Mouse (Mus musculus): ENCODE measurements around the gene Rhot2.
"Not testable (repeated sequence)": the region's sequence is repeated elsewhere in the genome, so short reads cannot be mapped to it uniquely, and the experiment has no call there.

The Rhot2 gene

DNA sequence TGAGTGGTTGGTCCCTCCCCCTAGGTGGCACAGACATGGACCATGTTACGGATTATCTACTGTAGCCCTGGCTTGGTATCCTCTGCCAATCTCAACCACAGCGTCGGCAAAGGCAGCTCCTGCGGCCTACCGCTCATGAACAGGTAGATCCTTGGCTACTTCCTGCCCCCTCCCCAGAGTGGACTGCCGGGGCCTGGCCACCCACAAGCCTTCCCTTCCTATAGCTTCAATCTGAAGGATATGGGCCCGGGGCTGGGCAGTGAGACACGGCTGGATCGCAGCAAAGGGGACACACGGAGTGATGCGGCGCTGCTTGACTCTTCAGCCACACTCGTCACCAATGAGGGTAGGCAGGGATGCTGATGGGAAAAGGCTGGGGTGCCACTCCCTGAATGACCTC is 17.6 kb downstream of the Rhot2 start:
- DNase-seq, result no peak

DNA sequence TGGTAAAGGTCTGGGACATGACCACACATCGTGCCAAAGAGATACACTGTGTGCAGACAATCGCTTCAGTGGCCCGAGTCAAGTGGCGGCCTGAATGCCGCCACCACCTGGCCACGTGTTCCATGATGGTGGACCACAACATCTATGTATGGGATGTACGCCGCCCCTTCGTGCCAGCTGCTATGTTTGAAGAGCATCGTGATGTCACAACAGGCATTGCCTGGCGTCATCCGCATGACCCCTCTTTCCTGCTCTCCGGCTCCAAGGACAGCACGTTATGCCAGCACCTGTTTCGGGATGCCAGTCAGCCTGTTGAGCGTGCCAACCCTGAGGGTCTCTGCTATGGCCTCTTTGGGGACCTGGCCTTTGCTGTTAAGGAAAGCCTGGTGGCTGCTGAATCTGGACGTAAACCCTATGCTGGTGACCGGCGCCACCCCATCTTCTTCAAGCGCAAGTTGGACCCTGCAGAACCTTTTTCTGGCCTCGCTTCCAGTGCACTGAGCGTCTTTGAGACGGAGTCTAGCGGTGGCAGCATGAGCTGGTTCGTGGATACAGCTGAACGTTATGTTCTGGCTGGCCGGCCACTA is 18.6 kb downstream of the Rhot2 start:
- peak in 1 of 2 experiments; percentile 4 for DNase-seq

DNA sequence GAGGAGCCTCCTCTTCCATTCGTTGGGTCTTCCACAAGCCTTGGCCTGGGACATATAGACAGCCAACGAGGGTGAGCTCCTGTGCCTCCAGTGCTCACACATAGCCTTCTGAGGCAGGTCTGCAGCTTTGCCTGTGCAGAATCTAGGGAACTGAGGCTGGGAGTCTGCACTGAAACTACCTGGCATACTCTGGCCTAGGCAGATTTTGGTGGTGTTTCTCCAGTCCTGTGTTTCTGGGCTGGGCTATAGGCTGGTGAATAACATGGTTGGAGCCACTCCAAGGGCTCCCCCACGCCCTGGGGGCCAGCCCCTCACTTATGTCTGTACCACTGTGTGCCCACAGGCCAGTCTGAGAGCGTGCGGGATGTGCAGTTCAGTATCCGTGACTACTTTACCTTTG is 19.3 kb downstream of the Rhot2 start:
- DNase-seq, result no peak

DNA sequence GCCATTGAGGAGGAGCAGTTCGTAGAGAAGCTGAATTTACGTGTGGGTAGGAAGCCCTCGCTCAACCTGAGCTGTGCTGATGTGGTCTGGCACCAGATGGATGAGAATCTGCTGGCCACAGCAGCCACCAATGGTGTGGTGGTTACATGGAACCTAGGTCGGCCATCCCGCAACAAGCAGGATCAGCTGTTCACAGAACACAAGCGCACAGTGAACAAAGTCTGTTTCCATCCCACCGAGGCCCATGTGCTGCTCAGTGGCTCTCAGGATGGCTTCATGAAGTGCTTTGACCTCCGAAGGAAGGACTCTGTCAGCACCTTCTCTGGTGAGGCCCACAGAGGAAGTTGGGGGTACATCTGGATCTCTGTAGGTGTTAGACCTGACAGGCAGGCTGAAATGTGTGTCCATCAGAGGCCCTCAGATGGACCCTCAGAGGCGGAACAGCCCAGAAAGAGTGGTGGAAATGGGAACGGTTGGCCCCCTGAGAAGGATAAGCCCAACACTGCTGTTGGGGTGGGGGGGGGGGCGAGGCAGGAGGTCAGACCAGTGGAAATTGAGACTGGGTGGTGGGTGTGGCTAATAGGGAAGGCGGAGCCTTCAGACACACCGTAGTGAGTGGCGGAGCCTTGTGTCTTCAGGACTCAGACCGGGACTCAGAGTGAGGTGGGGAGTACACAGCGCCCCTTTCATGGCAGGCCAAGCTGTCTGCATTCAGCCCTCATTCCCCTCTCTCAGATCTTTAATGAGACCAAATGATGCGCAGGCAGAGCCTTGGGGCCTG is 20.1 kb downstream of the Rhot2 start:
- peak in 1 of 2 experiments; percentile 5 for DNase-seq

DNA sequence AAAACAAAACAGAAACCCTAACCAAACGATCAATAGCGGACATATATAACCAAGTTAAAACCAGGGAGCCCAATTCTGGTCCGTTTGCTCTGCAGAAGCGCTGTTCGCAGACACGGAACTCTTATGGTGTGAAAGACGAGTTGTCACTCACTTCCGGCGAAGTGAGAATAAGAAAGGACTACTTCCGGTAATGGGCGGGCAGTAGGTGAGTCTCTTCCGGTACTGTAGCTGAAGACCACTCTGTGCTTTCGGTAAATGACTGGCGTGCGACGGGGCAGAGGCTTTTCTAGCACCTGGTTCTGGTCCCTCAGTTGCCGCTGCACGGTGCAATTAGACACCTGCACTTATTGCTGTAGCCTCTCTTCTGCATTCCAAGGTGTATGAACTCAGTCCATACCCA is 21.2 kb downstream of the Rhot2 start, which contains the start of gene Wdr24:
Wdr24 (plus strand) TSS at position 176 of the 400 bp plus-strand sequence.
- peak in 1 of 2 experiments; percentile 69 for DNase-seq

DNA sequence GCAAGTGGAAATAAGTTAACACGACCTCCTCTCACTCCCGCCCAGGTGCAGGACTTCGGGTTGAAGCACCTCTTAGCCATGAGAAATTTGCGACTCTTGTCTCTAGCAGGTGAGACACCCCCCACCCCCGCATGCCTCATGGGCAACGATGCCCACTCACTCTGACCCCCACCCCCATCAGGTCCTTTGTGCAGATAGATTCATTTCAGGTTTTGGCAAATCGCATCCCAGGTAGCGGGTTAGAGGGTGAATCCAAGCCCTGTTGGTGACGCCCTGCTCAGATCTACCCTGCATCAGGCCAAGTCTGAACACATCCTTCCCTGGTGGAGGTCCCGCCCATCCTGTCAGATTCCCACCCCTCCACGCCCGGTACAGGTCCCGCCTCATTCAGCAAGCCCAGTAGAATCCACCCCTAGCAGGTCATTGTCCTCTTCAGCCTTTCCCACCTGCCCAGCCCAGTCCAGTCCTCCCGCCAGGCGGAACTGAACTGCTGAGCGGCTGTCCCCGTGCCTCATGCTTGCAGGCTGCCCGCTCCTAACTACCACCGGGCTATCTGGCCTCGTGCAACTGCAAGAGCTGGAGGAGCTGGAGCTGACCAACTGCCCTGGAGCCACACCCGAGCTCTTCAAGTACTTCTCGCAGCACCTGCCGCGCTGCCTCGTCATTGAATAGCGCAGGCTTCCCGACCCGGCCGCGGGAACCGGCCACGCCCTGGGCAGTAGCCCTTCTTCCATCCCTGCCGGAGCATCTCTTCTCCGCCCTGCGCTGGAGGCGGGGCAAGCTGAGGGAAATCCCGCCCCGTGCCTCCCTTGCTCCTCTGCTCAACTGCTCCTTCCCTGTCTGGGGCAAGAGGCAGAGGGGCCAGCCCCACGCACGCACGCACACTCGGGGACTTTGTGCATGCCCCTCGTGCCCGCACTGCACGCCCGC is 25.5 kb downstream of the Rhot2 start:
- DNase-seq, result no peak

DNA sequence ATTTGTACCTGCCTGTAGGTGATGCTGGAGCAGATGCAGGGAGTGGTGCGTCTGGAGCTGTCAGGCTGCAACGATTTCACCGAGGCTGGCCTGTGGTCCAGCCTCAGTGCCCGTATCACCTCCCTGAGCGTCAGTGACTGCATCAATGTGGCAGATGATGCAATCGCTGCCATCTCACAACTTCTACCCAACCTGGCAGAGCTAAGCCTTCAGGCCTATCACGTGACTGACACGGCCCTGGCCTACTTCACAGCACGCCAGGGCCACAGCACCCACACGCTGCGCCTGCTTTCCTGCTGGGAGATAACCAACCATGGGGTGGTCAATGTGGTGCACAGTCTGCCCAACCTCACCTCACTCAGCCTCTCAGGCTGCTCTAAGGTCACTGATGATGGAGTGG is 27.0 kb downstream of the Rhot2 start:
- DNase-seq, result no peak

DNA sequence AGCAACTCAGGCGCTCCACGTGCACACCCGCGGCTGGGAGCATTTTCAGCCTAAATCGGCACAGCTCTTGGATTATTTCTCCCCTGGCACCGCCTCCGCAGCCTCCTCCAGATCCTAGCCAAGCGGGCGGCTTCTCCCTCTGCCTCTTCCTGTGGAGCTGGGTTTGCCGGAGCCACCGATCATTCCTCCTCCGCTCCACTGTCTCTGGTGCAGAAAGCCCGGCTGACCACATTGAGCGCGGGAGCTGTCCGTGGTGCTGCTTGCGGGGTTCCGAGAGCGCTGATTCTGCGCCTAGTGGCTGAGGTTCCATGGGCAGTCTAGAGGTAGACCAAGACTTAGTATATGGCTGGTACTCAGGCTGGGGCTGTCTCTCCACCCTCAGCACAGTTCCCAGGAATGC is 31.2 kb downstream of the Rhot2 start:
- DNase-seq, result no peak

DNA sequence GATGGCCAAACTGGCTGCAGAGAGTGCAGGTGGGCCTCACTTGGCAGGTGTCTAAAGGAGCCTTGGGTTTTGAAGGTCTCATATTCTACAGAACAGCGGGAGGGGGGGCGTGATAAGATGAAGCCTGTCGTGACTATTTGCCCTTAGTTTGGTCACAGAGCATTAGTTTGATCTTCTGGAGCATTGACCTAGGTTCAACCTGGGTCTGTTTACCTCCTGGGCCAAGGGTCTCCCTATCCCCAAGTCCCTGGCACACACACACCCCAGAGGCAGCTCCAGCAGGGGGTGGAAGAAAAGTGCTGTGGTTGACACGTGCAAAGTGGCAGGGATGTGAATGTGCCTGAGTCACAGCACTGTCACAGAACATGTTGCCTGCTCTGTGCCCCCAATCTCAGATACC is 33.8 kb downstream of the Rhot2 start:
- no peak for DNase-seq

DNA sequence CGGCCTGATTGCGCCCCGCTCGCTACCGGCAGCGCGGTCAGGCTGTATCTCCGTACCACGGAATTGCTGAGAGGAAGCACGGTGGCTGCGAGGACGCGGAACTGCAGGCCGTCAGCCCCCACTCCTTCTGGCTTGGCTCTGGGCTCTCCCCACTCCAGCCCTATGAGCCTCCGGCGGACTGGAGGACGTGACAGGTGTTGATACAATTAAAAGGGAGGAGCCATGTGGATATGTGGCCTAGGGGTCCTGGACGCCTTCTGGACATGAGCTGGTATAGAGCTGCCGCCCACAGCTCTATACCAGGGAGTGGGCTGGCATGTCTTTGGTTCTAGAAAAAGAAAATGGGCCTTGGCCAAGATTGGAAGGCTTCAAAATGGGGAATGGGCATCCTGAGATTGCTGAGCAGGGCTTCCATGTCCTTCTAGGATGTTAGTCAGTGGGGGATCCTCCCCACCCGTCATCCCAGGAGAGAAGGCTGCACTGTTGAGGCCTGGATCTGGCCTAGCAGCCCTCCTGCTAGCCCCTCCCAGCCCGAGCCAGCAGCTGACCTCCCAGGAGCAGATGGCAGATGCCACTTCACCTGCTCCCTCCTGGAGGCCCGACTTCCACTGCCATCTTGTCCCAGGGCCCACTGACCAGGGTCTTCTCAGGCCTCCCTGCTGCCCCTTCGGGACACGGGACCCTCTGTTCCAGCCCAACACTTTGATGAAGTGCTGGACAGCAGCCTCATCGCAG is 34.9 kb downstream of the Rhot2 start:
- DNase-seq, result no peak

DNA sequence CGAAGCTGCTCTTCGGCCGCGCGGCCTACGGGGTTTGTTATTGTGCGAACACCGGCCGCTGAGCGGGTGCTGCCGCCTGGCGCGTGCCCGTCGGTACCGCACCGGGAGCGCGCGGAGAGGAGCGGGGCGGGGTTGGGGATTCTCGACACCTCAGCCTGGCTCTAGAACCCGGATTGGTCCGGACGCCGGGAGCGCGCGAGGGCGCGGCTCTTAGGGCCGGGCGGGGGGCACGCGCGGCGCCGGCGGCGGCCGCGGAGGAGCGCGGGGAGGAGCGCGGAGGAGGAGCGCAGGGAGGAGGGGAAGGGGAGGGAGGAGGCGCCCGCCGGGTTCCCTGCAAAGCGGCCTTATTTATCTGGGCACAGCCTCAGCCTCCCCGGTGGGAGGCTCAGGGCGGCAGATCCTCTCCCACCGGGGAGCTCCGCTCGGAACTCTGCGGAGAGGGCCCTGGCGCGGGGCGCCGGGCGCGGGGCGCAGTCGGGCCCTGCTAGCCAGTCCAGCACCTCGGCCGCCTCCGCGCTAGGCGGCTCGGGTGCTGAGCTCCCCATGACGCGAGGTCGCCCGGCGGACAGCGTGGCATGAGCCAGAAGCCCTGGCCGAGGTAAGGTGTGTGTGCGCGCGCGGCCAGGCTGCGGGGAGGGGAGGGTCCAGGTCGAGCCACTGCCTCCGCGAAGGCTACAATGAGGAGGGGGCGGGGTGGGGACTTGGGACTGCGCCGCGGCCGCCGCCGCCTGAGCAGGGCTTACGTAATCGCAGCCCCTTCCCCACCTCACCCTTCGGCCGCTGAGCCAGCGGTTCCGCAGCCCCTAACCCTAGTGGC is 35.7 kb downstream of the Rhot2 start, which contains the start of gene Fbxl16:
Fbxl16 (plus strand) TSS at position 297 of the 817 bp plus-strand sequence.
- no peak for DNase-seq

DNA sequence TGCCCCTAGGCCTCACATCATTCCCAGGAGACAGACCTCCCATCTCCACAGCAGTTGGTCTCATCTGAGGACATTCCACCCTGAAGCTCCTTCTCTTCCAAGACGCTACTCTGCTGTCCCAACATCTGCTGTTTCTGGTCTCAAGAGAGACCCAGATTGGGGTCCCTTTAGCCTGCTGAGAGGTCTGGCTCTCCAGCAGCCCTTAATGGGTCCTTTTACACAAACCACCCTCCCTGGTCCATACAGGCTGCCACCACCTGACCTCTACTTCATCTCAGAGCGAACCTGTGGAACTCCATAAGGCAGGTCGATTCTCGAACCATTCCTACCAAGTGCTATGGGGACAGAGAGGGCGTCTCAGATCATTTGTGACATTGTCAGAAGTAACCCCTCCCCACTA is 36.6 kb downstream of the Rhot2 start:
- DNase-seq, result no peak

DNA sequence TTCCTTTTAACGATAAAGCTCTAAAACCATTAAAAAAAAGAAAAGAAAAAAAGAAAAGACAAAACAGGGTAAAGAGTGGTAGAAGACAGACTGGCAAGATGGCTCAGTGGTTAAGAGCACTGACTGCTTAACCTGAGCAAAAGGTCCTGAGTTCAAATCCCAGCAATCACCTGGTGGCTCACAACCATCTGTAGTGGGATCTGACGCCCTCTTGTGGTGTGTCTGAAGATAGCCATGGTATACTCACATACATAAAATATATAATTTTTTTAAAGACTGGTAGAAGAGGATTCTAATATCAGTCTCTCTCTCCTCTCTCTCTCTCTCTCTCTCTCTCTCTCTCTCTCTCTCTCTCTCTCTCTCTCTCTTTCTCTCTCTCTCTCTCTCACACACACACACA is 37.2 kb downstream of the Rhot2 start:
- DNase-seq, result not testable (repeated sequence)

DNA sequence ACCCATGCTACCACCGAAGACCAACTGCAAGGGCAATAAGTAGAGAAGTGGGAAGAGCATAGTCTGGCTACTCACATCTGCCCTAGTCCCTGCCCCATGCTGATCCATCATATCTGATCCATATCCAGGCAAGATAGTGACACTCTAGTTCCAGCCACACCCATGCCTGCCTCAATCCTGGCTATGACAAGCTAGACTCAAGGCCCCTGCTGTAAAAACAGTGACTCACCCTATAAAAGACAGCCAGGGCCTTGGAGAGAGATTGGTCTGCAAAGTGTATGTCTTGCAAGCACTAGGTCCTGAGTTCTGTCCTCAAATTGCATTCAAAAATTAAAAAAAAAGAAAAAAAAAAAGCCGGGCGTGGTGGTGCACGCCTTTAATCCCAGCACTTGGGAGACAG is 38.1 kb downstream of the Rhot2 start:
- DNase-seq, result no peak

DNA sequence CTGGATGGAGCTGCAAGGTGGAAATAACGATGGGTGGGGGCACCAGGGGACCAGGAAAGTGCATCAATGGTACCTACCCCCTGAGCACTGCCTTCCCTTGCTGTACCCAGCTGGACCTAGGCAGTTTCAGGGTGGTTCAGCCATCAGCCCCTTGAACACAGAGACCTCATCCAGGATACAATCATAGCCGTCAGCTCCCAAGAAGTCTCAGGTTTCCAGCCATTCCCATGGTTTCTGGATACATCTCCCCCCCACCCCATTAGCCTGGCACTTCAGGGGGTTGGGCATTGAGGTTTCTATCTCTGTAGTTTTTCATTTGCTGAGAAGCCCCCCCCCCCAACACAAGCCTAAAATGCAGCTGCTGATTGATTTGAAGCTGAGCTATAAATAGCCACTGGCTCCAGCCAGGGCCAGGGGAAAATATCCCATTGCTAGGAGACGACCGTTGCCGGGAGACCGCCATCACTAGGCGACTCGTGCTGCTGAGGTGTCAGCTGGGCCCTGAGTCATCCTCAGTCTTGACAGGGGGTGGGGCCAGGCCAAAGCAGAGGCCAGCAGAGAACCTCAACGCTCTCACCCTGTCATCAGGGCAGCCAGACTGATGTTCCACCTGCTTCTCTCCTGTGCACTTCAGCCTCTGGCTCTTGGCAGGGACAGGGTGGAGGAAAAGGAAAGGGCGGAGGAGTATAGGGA is 41.7 kb downstream of the Rhot2 start:
- no peak for DNase-seq

DNA sequence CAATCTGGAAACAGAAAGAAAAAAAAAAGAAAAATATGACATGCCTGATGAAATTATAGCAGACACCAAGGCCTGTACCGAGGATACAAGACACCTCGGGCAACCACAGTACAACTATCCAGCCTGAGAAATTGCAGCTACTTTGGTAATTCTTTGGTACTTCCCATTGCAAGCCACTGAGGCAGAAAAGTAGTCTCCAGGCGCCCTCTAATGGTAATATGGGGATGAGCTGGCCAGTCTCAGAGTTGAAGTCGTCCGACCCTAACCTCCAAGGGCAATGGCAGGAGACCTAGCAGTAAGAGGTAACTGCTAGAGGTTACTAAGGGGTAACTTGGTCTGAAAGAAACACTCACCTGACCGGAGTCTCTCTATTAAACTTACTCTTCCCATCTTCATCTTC is 43.6 kb downstream of the Rhot2 start:
- DNase-seq, result peak in 1 of 2 experiments; percentile 56

DNA sequence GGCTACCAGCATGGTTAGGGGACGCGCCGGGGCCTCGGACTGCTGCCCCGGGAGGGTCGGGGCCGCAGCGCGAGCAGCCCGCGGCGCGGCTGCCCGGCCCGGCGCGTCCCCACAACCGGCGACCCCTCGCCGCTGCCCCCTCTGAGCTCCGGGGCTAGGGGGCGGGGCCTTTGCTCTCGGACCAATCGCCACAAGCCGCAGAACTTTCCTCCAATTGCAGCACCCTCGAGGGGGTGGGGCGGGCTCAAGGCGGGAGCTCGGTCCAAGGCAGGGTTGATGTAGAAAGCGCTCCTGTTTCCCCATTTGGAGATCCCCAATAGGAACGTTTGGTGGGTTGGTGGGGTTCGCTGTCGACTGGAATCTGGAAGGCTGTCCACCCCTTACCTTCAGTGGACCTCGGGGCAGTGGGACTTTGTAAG is 47.7 kb downstream of the Rhot2 start, which contains the start of gene Metrn:
Metrn (minus strand) TSS at position 186 of the 419 bp plus-strand sequence.
- peak; percentile 84 to 87 for DNase-seq

DNA sequence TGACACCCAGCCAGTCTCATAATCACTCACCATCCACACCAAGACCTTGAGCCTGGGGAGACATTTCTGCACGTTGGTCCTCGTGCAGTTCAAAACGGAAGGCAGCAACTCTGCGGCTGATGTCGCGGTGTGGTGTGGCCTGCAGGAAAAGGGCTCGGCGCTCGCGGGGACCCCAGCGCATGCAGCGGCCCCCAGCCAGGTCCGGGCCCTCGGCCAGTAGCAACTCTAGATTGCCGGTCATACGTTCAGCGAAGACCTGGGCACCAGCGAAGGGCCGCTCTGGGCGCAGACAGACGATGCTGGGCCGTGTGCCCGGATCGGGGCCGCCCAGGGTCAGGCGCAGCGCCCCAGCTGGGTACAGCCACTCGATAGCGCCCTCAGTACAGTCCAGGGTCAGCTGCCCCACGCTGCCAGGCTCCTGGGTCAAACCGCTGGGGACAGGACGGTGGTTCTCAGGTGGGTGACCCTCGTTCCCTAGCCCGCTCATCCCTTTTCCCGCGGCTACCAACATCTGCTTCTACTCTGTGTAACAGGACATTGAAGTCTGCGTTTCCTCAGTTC is 48.4 kb downstream of the Rhot2 start:
- no peak for DNase-seq

DNA sequence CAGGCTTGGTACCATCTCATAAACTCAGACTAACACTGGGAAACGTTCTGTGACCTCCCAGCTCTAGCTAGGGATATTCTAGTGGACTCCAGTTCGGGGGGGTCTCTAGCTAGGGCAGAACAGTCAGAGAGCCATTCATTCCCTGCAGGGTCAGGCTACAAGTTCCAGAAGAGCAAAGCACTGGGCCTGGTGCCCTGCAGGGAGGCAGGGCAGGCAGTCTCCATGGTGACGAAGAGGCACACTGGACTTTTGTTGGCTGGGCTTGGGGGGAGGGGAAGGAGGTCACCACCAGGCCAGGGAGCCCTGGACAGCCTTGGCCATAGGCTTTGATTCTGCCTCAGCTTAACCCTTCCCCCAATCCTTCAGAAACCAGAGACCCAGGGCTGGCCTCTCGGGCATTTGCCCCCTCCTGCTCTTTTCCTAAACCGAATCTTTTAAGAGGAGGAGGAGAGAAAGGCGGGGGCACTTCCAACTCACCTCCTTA is 49.0 kb downstream of the Rhot2 start, which contains the start of gene AC134908.4:
AC134908.4 (minus strand) TSS at position 51 of the 484 bp plus-strand sequence.
- DNase-seq, result no peak

DNA sequence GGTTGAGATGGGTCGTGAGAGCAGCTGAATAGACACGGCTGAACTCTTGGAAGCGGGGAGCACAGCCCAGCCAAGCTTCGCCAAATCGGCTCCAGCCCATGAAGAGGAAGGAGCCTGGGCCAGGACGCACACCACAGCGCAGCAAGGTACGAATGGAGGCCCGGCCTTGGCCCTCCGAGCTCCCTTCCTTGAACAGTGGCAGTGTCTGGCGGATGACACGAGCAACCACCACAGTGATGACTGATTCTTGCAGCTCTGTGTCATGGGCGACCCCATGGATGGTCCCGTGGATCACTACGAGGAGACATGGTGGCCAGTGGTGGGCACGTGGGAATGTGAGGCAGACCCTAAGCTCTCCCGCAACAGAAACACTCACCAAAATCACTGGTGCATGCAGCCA is 49.7 kb downstream of the Rhot2 start:
- DNase-seq, result no peak
